Mouse (Mus musculus): ENCODE data around the gene Herc4. TPM values are rescaled to one million over a fixed set of nuclear protein-coding genes. Genes with fewer than 3 reads are reported as not detected.

Gene Herc4
- total RNA-seq, 2 experiments from 2014 or later = 96.5 to 130 TPM

GRCm38 (mm10) chr10:63245846-63246245 is 2.2 kb downstream of the Herc4 start:
- ATAC-seq (replicated peaks; ENCODE audit: low FRiP score, poor library complexity, severe bottlenecking) = no peak

DNA sequence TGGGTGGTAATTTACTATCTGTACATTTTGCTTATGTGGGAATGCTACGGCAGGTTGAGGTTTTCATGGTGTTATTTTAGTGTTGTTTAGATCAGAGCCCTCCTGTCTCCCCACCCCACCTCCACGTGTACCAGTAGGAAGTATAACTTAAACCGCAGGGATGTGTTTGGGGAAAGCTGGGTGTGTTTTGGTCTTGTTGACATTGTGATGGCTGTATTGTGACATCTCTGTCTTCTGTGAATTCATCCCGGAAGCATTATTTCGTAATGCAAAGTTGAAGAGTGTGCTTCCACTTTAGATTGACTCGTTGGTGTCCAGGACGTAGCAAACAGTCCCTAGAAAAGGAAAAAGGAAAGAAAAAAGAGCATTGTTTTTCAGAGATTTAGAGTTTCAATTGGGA is 3.8 kb downstream of the Herc4 start:
- no peak for ATAC-seq (replicated peaks; ENCODE audit: low FRiP score, poor library complexity, severe bottlenecking)

DNA sequence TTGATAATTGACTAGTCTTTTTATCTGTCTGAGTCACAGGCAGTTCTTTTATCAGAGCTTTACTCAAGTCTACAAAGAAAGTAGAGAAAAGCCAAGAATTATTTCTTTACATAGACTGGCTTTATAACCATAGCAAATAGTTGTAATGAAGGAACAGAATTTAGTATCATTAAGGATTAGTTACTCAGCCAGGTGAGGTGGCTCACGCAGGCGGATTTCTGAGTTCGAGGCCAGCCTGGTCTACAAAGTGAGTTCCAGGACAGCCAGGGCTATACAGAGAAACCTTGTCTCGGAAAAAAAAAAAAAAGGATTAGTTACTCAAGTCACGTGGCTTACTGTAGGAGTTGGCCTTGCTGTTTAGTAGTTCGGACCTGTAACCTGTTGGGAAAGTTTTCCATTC is 4.8 kb downstream of the Herc4 start:
- ATAC-seq (replicated peaks; ENCODE audit: low FRiP score, poor library complexity, severe bottlenecking) = no peak

DNA sequence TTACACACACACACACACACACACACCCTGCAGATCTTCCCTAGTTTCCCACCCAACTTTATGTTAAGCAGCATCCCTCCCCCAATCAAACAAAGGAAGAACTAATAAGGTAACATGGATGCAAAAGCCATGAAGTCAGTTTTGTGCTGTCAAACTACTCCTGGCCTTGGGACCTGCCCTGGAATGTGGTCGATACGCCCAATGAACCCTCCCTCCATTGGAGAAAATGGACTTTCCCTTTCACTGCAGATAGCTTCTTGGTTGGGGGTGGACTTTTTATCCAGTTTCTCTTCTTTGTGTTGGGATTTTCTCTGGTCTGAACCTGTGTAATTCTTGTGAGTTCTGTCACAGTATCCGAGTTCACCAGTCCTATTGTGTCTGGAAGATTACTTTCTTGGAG is 15.1 kb downstream of the Herc4 start:
- ATAC-seq (replicated peaks; ENCODE audit: low FRiP score, poor library complexity, severe bottlenecking) = no peak

DNA sequence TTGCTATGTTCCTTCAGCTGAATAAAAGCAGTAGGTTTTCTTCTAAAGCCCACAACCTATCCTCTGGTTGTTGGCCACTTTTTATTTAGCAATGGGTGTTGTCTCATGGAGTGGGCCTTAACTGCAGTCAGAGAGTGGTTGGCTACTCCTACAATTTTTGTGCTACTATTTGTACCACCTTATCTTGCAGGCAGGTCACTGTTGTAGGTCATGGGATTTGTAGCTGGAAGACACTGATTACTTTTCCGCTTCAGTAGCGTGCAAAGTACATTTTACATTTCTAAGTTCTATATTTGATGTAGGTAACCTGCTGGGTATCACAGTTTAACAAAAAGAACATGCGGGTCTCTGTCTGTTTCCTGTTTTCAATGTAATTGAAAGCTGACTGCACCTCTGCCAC is 15.7 kb downstream of the Herc4 start:
- no peak for ATAC-seq (replicated peaks; ENCODE audit: low FRiP score, poor library complexity, severe bottlenecking)

- ATAC-seq (replicated peaks; ENCODE audit: low FRiP score, poor library complexity, severe bottlenecking) = no peak
Observed at GRCm38 (mm10) chr10:63267941-63268340, 24.3 kb downstream of the Herc4 start.

DNA sequence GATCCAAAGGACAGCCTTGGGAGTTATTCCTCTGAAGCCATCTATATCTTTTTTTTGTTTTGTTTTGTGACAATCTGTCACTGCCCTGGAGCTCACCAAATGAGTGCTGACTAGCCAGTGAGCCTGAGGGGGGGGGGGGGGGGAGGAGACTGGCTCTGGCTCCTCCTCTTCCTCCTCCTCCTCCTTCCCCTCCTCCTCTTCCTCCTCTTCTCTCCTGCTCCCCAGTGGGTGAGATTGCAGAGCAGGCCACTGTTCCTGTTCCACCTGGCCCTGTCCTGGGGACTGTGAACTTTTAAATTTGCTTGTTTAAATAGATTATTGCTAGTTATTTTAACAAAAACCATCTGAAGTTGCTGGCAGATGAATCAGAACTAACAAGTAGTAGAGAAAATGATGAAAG is 28.8 kb downstream of the Herc4 start:
- peak; percentile 73 for ATAC-seq (replicated peaks; ENCODE audit: low FRiP score, poor library complexity, severe bottlenecking)

GRCm38 (mm10) chr10:63272868-63273267 is 29.3 kb downstream of the Herc4 start:
- ATAC-seq (replicated peaks; ENCODE audit: low FRiP score, poor library complexity, severe bottlenecking) = peak; percentile 84

- ATAC-seq (replicated peaks; ENCODE audit: low FRiP score, poor library complexity, severe bottlenecking) = peak; percentile 84
Observed at GRCm38 (mm10) chr10:63277010-63277409, 33.4 kb downstream of the Herc4 start.

- ATAC-seq (replicated peaks; ENCODE audit: low FRiP score, poor library complexity, severe bottlenecking) = no peak
Observed at GRCm38 (mm10) chr10:63279851-63280250, 36.2 kb downstream of the Herc4 start.

GRCm38 (mm10) chr10:63282417-63282816 is 38.8 kb downstream of the Herc4 start:
- ATAC-seq (replicated peaks; ENCODE audit: low FRiP score, poor library complexity, severe bottlenecking) = no peak

GRCm38 (mm10) chr10:63282846-63283245 is 39.2 kb downstream of the Herc4 start:
- ATAC-seq (replicated peaks; ENCODE audit: low FRiP score, poor library complexity, severe bottlenecking) = no peak

GRCm38 (mm10) chr10:63302356-63302755 is 58.7 kb downstream of the Herc4 start:
- 0 out of 2 replicates have a peak, but pooled peaks have one; percentile 28 for ATAC-seq (replicated peaks; ENCODE audit: low FRiP score, poor library complexity, severe bottlenecking)

DNA sequence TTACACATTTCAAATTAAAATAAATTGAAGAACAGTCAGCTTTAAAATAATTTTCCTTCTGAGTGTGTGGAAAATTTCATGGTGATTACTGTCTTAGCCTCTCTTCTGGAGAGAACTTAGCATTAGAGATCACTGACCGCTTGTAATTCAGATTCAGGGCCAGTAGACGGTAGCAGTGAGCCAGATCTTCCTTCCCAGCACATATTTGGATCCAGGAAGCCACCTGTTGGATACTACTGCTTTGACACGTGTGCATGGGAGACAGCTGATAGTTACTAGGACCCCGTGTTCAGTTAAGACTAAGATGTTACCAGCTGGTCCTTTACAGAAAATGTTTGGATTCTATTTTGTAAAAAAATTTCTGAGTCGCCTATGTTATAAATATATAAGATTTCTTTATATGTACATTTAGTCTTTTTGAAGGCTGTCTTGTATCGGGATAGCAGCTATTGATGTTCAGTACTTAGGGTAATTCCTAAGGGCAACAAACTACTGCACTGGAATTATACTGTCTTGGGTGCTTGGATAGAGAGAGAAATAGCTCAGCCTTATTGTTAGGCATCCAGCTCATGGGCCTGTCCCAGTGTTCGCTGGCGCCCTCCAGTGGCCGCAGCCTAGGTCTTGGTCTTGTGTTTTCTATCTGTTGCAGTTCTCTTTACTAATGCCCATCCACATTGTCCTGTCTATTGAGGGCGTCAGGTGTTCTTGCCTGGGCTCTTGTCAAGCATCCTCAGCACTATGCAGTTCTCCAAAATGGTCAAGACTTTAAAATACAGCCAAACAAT is 65.2 kb downstream of the Herc4 start:
- peak; percentile 94 for ATAC-seq (replicated peaks; ENCODE audit: low FRiP score, poor library complexity, severe bottlenecking)

GRCm38 (mm10) chr10:63313726-63314125 is 70.1 kb downstream of the Herc4 start:
- ATAC-seq (replicated peaks; ENCODE audit: low FRiP score, poor library complexity, severe bottlenecking) = no peak

DNA sequence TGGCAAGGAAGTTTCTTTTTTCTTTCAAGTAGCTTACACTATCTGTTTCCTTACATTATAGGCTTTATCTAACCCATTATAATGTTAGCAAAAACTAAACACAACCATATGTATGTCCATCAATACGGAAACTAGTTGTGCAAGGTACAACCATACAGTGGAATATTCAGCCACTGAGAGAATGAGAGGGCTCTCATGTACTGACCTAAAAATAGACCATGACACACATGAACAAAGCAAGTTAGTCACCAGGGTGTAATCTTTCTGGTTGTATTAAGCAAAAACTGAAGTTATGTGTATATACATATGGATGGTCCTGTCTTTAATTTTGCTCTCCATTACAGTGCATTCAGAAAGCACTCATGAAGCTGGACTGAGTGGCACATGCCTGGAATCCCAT is 83.5 kb downstream of the Herc4 start:
- ATAC-seq (replicated peaks; ENCODE audit: low FRiP score, poor library complexity, severe bottlenecking) = no peak

DNA sequence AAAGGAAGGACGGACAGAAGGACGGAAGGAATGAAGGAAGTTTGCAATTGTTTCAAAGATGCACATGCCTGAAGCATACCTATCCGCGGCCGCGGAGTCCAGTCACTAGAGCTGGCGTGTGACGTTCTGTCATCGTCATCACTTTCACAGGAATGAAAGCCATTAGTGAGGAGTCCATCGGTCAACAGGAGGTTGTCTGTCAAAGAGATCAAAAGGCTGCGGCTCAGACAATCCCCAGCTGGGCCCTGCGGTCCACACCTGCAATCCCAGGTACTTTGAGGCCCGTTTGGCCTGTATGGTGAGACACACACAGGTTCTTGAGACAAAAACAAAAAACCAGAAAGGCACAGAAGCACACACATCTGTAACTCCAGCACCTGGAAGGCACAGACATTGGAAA is 93.3 kb downstream of the Herc4 start:
- ATAC-seq (replicated peaks; ENCODE audit: low FRiP score, poor library complexity, severe bottlenecking) = no peak

DNA sequence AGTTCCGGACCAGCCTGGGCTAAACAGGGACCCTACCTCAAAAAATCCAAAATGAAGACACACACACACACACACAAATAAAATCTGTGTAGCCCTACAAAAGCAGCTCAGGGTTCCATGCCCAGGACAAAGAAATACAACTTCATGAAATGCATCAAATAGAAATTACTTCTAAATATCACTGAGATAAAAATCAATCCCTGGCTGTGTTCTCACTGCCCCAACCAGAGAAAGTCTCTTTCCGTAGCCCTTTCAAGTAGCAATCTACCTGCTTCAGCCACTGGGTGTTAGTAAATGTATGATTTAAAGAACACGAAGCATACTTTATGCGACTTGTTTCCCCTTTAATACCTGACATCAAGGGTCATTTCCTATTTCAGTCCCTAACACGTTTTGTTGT is 93.7 kb downstream of the Herc4 start:
- no peak for ATAC-seq (replicated peaks; ENCODE audit: low FRiP score, poor library complexity, severe bottlenecking)

- ATAC-seq (replicated peaks; ENCODE audit: low FRiP score, poor library complexity, severe bottlenecking) = peak; percentile 39
Observed at GRCm38 (mm10) chr10:63337951-63338836, 94.6 kb downstream of the Herc4 start.

- peak; percentile 86 for ATAC-seq (replicated peaks; ENCODE audit: low FRiP score, poor library complexity, severe bottlenecking)
Observed at GRCm38 (mm10) chr10:63338914-63339643, 95.5 kb downstream of the Herc4 start.

Measured in erythroid progenitor cell, adult 5-6 weeks (primary cell).